Mouse (Mus musculus): ENCODE measurements around the gene Nr4a1. TPM values are rescaled to one million over a fixed set of nuclear protein-coding genes. Genes with fewer than 3 reads are reported as not detected.

The Nr4a1 gene
- polyA plus RNA-seq, 1 experiment from 2014 or later = 4.0 TPM

- H3K9ac ChIP-seq (ENCODE audit: low read length) = peak overlapping the region; percentile 72
- peaks cover 12% of the 10 kb centered on the region; the same call in 1 of the 2 replicates for H3K27me3 ChIP-seq (ENCODE audit: control insufficient read depth, insufficient read depth, low read length)
- ATAC-seq (ENCODE audit: insufficient number of reproducible peaks, low FRiP score, low TSS enrichment, low read depth) (peak; percentile 80), DNase-seq (ENCODE audit: low spot score) (peak; percentile 90)
- no peaks in the 10 kb centered on the region for H3K36me3 ChIP-seq (ENCODE audit: control insufficient read depth, insufficient read depth, low read length)
- H3K4me1 ChIP-seq (ENCODE audit: control insufficient read depth, insufficient read depth, low read length) = peaks cover 21% of the 10 kb centered on the region
- H3K4me2 ChIP-seq (ENCODE audit: low read depth, severe bottlenecking) = peak overlapping the region; percentile 94
- no peak overlapping the region for H3K27ac ChIP-seq (replicated peaks; ENCODE audit: low read depth, low read length)
- 1% methylated on average over 55 of the region's 57 CpGs for WGBS
- H3K4me3 ChIP-seq (ENCODE audit: low read depth, low read length) = peak overlapping the region; percentile 44
- no peaks in the 10 kb centered on the region for H3K9me3 ChIP-seq (ENCODE audit: control insufficient read depth, low read length)
Measured at GRCm38 (mm10) chr15:101266132-101266963, 12.3 kb downstream of the Nr4a1 start.

GRCm38 (mm10) chr15:101267053-101268032 lies 13.3 kb downstream of the Nr4a1 start:
- Histone ChIP-seq H3K9me3 (ENCODE audit: control insufficient read depth, low read length) (no peaks in the 10 kb centered on the region), H3K36me3 (ENCODE audit: control insufficient read depth, insufficient read depth, low read length) (no peaks in the 10 kb centered on the region), H3K4me2 (ENCODE audit: low read depth, severe bottlenecking) (peak overlapping the region; percentile 94), H3K27me3 (ENCODE audit: control insufficient read depth, insufficient read depth, low read length) (peaks cover 12% of the 10 kb centered on the region; the same call in 1 of the 2 replicates), H3K9ac (ENCODE audit: low read length) (peak overlapping the region; percentile 72), H3K27ac (replicated peaks; ENCODE audit: low read depth, low read length) (no peak overlapping the region), H3K4me1 (ENCODE audit: control insufficient read depth, insufficient read depth, low read length) (peaks cover 19% of the 10 kb centered on the region), H3K4me3 (ENCODE audit: low read depth, low read length) (peak overlapping the region; percentile 44)
- 4% methylated on average over 25 of the region's 25 CpGs for WGBS
- DNase-seq (ENCODE audit: low spot score) (no peak), ATAC-seq (ENCODE audit: insufficient number of reproducible peaks, low FRiP score, low TSS enrichment, low read depth) (no peak)

GRCm38 (mm10) chr15:101270101-101270820 lies 16.2 kb downstream of the Nr4a1 start:
- Histone ChIP-seq H3K27me3 (ENCODE audit: control insufficient read depth, insufficient read depth, low read length) (peaks cover 12% of the 10 kb centered on the region; the same call in 1 of the 2 replicates), H3K27ac (replicated peaks; ENCODE audit: low read depth, low read length) (no peak overlapping the region), H3K9me3 (ENCODE audit: control insufficient read depth, low read length) (no peaks in the 10 kb centered on the region), H3K4me2 (ENCODE audit: low read depth, severe bottlenecking) (no peak overlapping the region), H3K36me3 (ENCODE audit: control insufficient read depth, insufficient read depth, low read length) (no peaks in the 10 kb centered on the region), H3K4me3 (ENCODE audit: low read depth, low read length) (no peak overlapping the region), H3K9ac (ENCODE audit: low read length) (no peak overlapping the region), H3K4me1 (ENCODE audit: control insufficient read depth, insufficient read depth, low read length) (peaks cover 19% of the 10 kb centered on the region)
- DNase-seq (ENCODE audit: low spot score) (no peak), ATAC-seq (ENCODE audit: insufficient number of reproducible peaks, low FRiP score, low TSS enrichment, low read depth) (no peak)
- 88% methylated on average over 29 of the region's 29 CpGs for WGBS

GRCm38 (mm10) chr15:101271107-101271506 lies 17.0 kb downstream of the Nr4a1 start:
- no peak overlapping the region for H3K27ac ChIP-seq (replicated peaks; ENCODE audit: low read depth, low read length)
- no peak overlapping the region for H3K9ac ChIP-seq (ENCODE audit: low read length)
- DNase-seq (ENCODE audit: low spot score) = no peak
- peaks cover 12% of the 10 kb centered on the region; the same call in 1 of the 2 replicates for H3K27me3 ChIP-seq (ENCODE audit: control insufficient read depth, insufficient read depth, low read length)
- no peak overlapping the region for H3K4me3 ChIP-seq (ENCODE audit: low read depth, low read length)
- peaks cover 14% of the 10 kb centered on the region for H3K4me1 ChIP-seq (ENCODE audit: control insufficient read depth, insufficient read depth, low read length)
- WGBS = 79% methylated on average over 3 of the region's 3 CpGs
- H3K4me2 ChIP-seq (ENCODE audit: low read depth, severe bottlenecking) = no peak overlapping the region
- no peaks in the 10 kb centered on the region for H3K9me3 ChIP-seq (ENCODE audit: control insufficient read depth, low read length)
- no peaks in the 10 kb centered on the region for H3K36me3 ChIP-seq (ENCODE audit: control insufficient read depth, insufficient read depth, low read length)
- ATAC-seq (ENCODE audit: insufficient number of reproducible peaks, low FRiP score, low TSS enrichment, low read depth) = no peak

- peaks cover 12% of the 10 kb centered on the region; the same call in 1 of the 2 replicates for H3K27me3 ChIP-seq (ENCODE audit: control insufficient read depth, insufficient read depth, low read length)
- DNase-seq (ENCODE audit: low spot score) (no peak), ATAC-seq (ENCODE audit: insufficient number of reproducible peaks, low FRiP score, low TSS enrichment, low read depth) (no peak)
- H3K4me2 ChIP-seq (ENCODE audit: low read depth, severe bottlenecking) = no peak overlapping the region
- no peak overlapping the region for H3K4me3 ChIP-seq (ENCODE audit: low read depth, low read length)
- 90% methylated on average over 15 of the region's 15 CpGs for WGBS
- H3K36me3 ChIP-seq (ENCODE audit: control insufficient read depth, insufficient read depth, low read length) = no peaks in the 10 kb centered on the region
- H3K9ac ChIP-seq (ENCODE audit: low read length) = no peak overlapping the region
- no peaks in the 10 kb centered on the region for H3K9me3 ChIP-seq (ENCODE audit: control insufficient read depth, low read length)
- no peak overlapping the region for H3K27ac ChIP-seq (replicated peaks; ENCODE audit: low read depth, low read length)
- peaks cover 12% of the 10 kb centered on the region; the same call in 1 of the 2 replicates for H3K4me1 ChIP-seq (ENCODE audit: control insufficient read depth, insufficient read depth, low read length)
Measured at GRCm38 (mm10) chr15:101271513-101271912, 17.4 kb downstream of the Nr4a1 start.

- Histone ChIP-seq H3K4me1 (ENCODE audit: control insufficient read depth, insufficient read depth, low read length) (peaks cover 6% of the 10 kb centered on the region; the same call in 1 of the 2 replicates), H3K27me3 (ENCODE audit: control insufficient read depth, insufficient read depth, low read length) (no peaks in the 10 kb centered on the region), H3K27ac (replicated peaks; ENCODE audit: low read depth, low read length) (no peak overlapping the region), H3K36me3 (ENCODE audit: control insufficient read depth, insufficient read depth, low read length) (no peaks in the 10 kb centered on the region), H3K4me3 (ENCODE audit: low read depth, low read length) (no peak overlapping the region), H3K9ac (ENCODE audit: low read length) (no peak overlapping the region), H3K4me2 (ENCODE audit: low read depth, severe bottlenecking) (no peak overlapping the region), H3K9me3 (ENCODE audit: control insufficient read depth, low read length) (no peaks in the 10 kb centered on the region)
- WGBS = 82% methylated on average over 6 of the region's 6 CpGs
- DNase-seq (ENCODE audit: low spot score) = no peak
- no peak for ATAC-seq (ENCODE audit: insufficient number of reproducible peaks, low FRiP score, low TSS enrichment, low read depth)
Measured at GRCm38 (mm10) chr15:101274380-101274779, 20.3 kb downstream of the Nr4a1 start.

GRCm38 (mm10) chr15:101277351-101277899 lies 23.4 kb downstream of the Nr4a1 start:
- no peak overlapping the region for H3K4me2 ChIP-seq (ENCODE audit: low read depth, severe bottlenecking)
- H3K4me1 ChIP-seq (ENCODE audit: control insufficient read depth, insufficient read depth, low read length) = peaks cover 6% of the 10 kb centered on the region; the same call in 1 of the 2 replicates
- H3K9me3 ChIP-seq (ENCODE audit: control insufficient read depth, low read length) = no peaks in the 10 kb centered on the region
- DNase-seq (ENCODE audit: low spot score) = no peak
- no peak overlapping the region for H3K4me3 ChIP-seq (ENCODE audit: low read depth, low read length)
- no peak for ATAC-seq (ENCODE audit: insufficient number of reproducible peaks, low FRiP score, low TSS enrichment, low read depth)
- H3K36me3 ChIP-seq (ENCODE audit: control insufficient read depth, insufficient read depth, low read length) = no peaks in the 10 kb centered on the region
- peak overlapping the region; percentile 52; the same call in 1 of the 2 replicates for H3K27ac ChIP-seq (replicated peaks; ENCODE audit: low read depth, low read length)
- no peak overlapping the region for H3K9ac ChIP-seq (ENCODE audit: low read length)
- WGBS = 73% methylated on average over 11 of the region's 11 CpGs
- no peaks in the 10 kb centered on the region for H3K27me3 ChIP-seq (ENCODE audit: control insufficient read depth, insufficient read depth, low read length)

All from limb, embryonic 11.5 days (tissue).